Mouse (Mus musculus): ENCODE data around the gene Ube2d1. TPM values are rescaled to one million over a fixed set of nuclear protein-coding genes. Genes with fewer than 3 reads are reported as not detected.

Ube2d1 gene
- polyA plus RNA-seq, 1 experiment from 2014 or later: 71.6 TPM

- peak; percentile 86 for TF ChIP-seq CTCF (IDR thresholded peaks at IDR 0.05; ENCODE audit: low read depth)
- 31% methylated on average over 7 of the region's 7 CpGs for WGBS
Observed at GRCm38 (mm10) chr10:71225894-71226293, 59.2 kb downstream of the Ube2d1 start.

GRCm38 (mm10) chr10:71223101-71223500, 62.0 kb downstream of the Ube2d1 start:
- H3K4me2 ChIP-seq: no peak overlapping the region
- no peaks in the 10 kb centered on the region for H3K9me3 ChIP-seq (ENCODE audit: low read depth, low read length)
- no peak overlapping the region for H3K9ac ChIP-seq
- no peak for DNase-seq
- no peak for ATAC-seq (ENCODE audit: insufficient read depth)
- TF ChIP-seq CTCF (IDR thresholded peaks at IDR 0.05; ENCODE audit: low read depth): no peak
- H3K4me3 ChIP-seq (ENCODE audit: low read depth, low read length): no peak overlapping the region
- 88% methylated on average over 5 of the region's 5 CpGs for WGBS
- H3K27ac ChIP-seq (ENCODE audit: low read depth): no peak overlapping the region
- H3K4me1 ChIP-seq (ENCODE audit: insufficient read depth): no peaks in the 10 kb centered on the region
- H3K27me3 ChIP-seq (ENCODE audit: insufficient read depth, low read length): no peaks in the 10 kb centered on the region
- H3K36me3 ChIP-seq (ENCODE audit: insufficient read depth): peaks cover 32% of the 10 kb centered on the region

More at GRCm38 (mm10) chr10:71225894-71226293, 59.2 kb downstream of the Ube2d1 start:
- Histone ChIP-seq H3K4me3 (ENCODE audit: low read depth, low read length) (no peak overlapping the region), H3K27me3 (ENCODE audit: insufficient read depth, low read length) (no peaks in the 10 kb centered on the region), H3K27ac (ENCODE audit: low read depth) (no peak overlapping the region), H3K4me1 (ENCODE audit: insufficient read depth) (no peaks in the 10 kb centered on the region), H3K4me2 (no peak overlapping the region), H3K9me3 (ENCODE audit: low read depth, low read length) (no peaks in the 10 kb centered on the region), H3K36me3 (ENCODE audit: insufficient read depth) (peaks cover 58% of the 10 kb centered on the region), H3K9ac (no peak overlapping the region)
- ATAC-seq (ENCODE audit: insufficient read depth): peak; percentile 66; the same call in 1 of the 2 replicates
- peak; percentile 92 for DNase-seq

- H3K27me3 ChIP-seq (ENCODE audit: insufficient read depth, low read length): no peaks in the 10 kb centered on the region
- no peak overlapping the region for H3K4me3 ChIP-seq (ENCODE audit: low read depth, low read length)
- H3K4me2 ChIP-seq: no peak overlapping the region
- ATAC-seq (ENCODE audit: insufficient read depth) (no peak), DNase-seq (no peak)
- TF ChIP-seq CTCF (IDR thresholded peaks at IDR 0.05; ENCODE audit: low read depth): no peak
- peaks cover 30% of the 10 kb centered on the region for H3K36me3 ChIP-seq (ENCODE audit: insufficient read depth)
- H3K9me3 ChIP-seq (ENCODE audit: low read depth, low read length): no peaks in the 10 kb centered on the region
- no peak overlapping the region for H3K9ac ChIP-seq
- 82% methylated on average over 2 of the region's 2 CpGs for WGBS
- H3K4me1 ChIP-seq (ENCODE audit: insufficient read depth): no peaks in the 10 kb centered on the region
- no peak overlapping the region for H3K27ac ChIP-seq (ENCODE audit: low read depth)
Observed at GRCm38 (mm10) chr10:71222639-71223038, 62.4 kb downstream of the Ube2d1 start.

GRCm38 (mm10) chr10:71218228-71218892, 66.7 kb downstream of the Ube2d1 start:
- H3K9me3 ChIP-seq (ENCODE audit: low read depth, low read length): no peaks in the 10 kb centered on the region
- no peak overlapping the region for H3K9ac ChIP-seq
- no peak overlapping the region for H3K4me3 ChIP-seq (ENCODE audit: low read depth, low read length)
- no peaks in the 10 kb centered on the region for H3K27me3 ChIP-seq (ENCODE audit: insufficient read depth, low read length)
- 8% methylated on average over 8 of the region's 8 CpGs for WGBS
- TF ChIP-seq CTCF (IDR thresholded peaks at IDR 0.05; ENCODE audit: low read depth): peak; percentile 92
- H3K4me1 ChIP-seq (ENCODE audit: insufficient read depth): no peaks in the 10 kb centered on the region
- no peak overlapping the region for H3K4me2 ChIP-seq
- H3K27ac ChIP-seq (ENCODE audit: low read depth): no peak overlapping the region
- DNase-seq (peak; percentile 94), ATAC-seq (ENCODE audit: insufficient read depth) (peak; percentile 70; the same call in 1 of the 2 replicates)
- H3K36me3 ChIP-seq (ENCODE audit: insufficient read depth): no peaks in the 10 kb centered on the region

- 74% methylated on average over 9 of the region's 9 CpGs for WGBS
- no peak for ATAC-seq (ENCODE audit: insufficient read depth)
Observed at GRCm38 (mm10) chr10:71215996-71216395, 69.1 kb downstream of the Ube2d1 start.

More at GRCm38 (mm10) chr10:71215996-71216395, 69.1 kb downstream of the Ube2d1 start:
- Histone ChIP-seq H3K9me3 (ENCODE audit: low read depth, low read length) (no peaks in the 10 kb centered on the region), H3K4me1 (ENCODE audit: insufficient read depth) (no peaks in the 10 kb centered on the region), H3K27me3 (ENCODE audit: insufficient read depth, low read length) (no peaks in the 10 kb centered on the region), H3K4me3 (ENCODE audit: low read depth, low read length) (no peak overlapping the region), H3K36me3 (ENCODE audit: insufficient read depth) (no peaks in the 10 kb centered on the region), H3K27ac (ENCODE audit: low read depth) (no peak overlapping the region), H3K9ac (no peak overlapping the region), H3K4me2 (no peak overlapping the region)
- no peak for TF ChIP-seq CTCF (IDR thresholded peaks at IDR 0.05; ENCODE audit: low read depth)
- DNase-seq: no peak

Other genes with a start within 250 kb of the Ube2d1 start
- 26.4 and 27.9 TPM in 2 replicates for gene Bicc1, start 125.6 kb downstream of the Ube2d1 start, polyA plus RNA-seq (2014; fragmentation: Nextera tagmentation; extraction: Ambion mirVana)
- gene Tfam, start 47.0 kb downstream of the Ube2d1 start, polyA plus RNA-seq (2014; fragmentation: Nextera tagmentation; extraction: Ambion mirVana): 71.3 and 71.7 TPM in 2 replicates
- 93.7 and 94.5 TPM in 2 replicates for gene Cisd1, start 59.7 kb upstream of the Ube2d1 start, polyA plus RNA-seq (2014; fragmentation: Nextera tagmentation; extraction: Ambion mirVana)
- 16.0 and 17.2 TPM in 2 replicates for gene Ipmk, start 62.5 kb upstream of the Ube2d1 start, polyA plus RNA-seq (2014; fragmentation: Nextera tagmentation; extraction: Ambion mirVana)